Mouse (Mus musculus): ENCODE results near the gene Atf7.

DNA sequence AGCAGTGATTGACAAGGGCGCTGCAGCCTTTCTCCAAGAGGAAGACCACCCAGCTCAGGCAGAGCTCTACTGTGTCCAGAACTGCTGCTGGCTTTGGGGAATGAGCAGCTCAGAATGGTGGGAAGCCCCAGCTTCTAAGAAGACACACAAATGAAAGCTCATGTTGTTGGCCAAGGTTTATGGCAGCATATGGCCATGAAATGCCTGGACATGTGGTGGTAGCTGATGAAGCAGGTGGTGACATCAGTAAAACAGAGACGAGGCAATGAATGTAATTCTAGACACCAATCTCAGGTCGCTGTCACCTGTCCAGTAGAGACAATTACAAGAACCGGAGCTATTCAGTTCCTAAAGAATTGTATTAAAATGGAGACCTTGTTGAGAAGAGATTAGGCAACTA lies 80.5 kb downstream of the Atf7 start:
- TF ChIP-seq CTCF (IDR thresholded peaks at IDR 0.05; ENCODE audit: low read depth) = no peak
- TF ChIP-seq EP300 (optimal IDR thresholded peaks at IDR 0.05) = no peak
